ENCODE assay signal across 18 mouse cellular contexts in genomic region chr17:25716130-25716529, GRCm38 (mm10). TPM values are rescaled to one million over a fixed set of nuclear protein-coding genes. Genes with fewer than 3 reads are reported as not detected.
DNase-seq lines count a peak whose midpoint lies in the region; ATAC-seq and TF ChIP-seq lines count a peak whose summit lies in the region.
"Had no signal": no experiment of that assay in that cellular context is flagged by ENCODE, and none has a peak within 500 bp of the region (broad histone marks: within the 10 kb centered on the region; RNA-seq: fewer than 3 reads in every experiment).

No protein-coding gene starts in this region.

- no peak for DNase-seq in heart, embryonic 10.5 days (ENCODE audit: low spot score)
- no peak for DNase-seq in heart, adult 9 months (ENCODE audit: low spot score in 2 of 2)
- DNase-seq in kidney, postnatal 4 days = peak; percentile 22 to 43
- DNase-seq in kidney, adult 9 months = no peak
- peak; percentile 26 for DNase-seq in embryonic facial prominence, embryonic 11.5 days (ENCODE audit: low spot score)
- no peak for DNase-seq in adipocyte (ENCODE audit: low spot score)
- DNase-seq in cerebellum, adult 8-10 months = no peak
- DNase-seq: cerebellum, postnatal 36 days; forebrain, postnatal 0 days; gastrocnemius, adult 2 months; heart, adult 18-20 months; right cerebral cortex, postnatal 4 days; thymus, postnatal 14 days had no signal

- H3K9ac ChIP-seq in embryonic facial prominence, embryonic 11.5 days (replicated peaks; ENCODE audit: low read length) = no peak overlapping the region
- H3K9ac ChIP-seq: forebrain, postnatal 0 days; neural tube, embryonic 12.5 days had no signal

- no peak overlapping the region for H3K4me2 ChIP-seq in embryonic facial prominence, embryonic 11.5 days (ENCODE audit: low read depth, low read length)

- peaks cover 31% of the 10 kb centered on the region for H3K4me1 ChIP-seq in heart, embryonic 10.5 days
- peaks cover 61% of the 10 kb centered on the region for H3K4me1 ChIP-seq in E14TG2a.4 (replicated peaks; ENCODE audit: low read depth, low read length)
- H3K4me1 ChIP-seq in embryonic facial prominence, embryonic 11.5 days (ENCODE audit: control insufficient read depth, insufficient read depth, low read length) = peaks cover 6% of the 10 kb centered on the region; the same call in 1 of the 2 replicates

- no peak for TF ChIP-seq CTCF in E14TG2a.4 (conservative IDR thresholded peaks at IDR 0.05; ENCODE audit: low read length)

- ATAC-seq in embryonic facial prominence, embryonic 11.5 days (replicated peaks; ENCODE audit: insufficient number of reproducible peaks, low FRiP score, low TSS enrichment, low read depth) = no peak
- ATAC-seq: forebrain, postnatal 0 days had no signal

- no peaks in the 10 kb centered on the region for H3K9me3 ChIP-seq in heart, embryonic 10.5 days
- 0 out of 2 replicates have a peak, but pooled peaks cover 3% of the 10 kb centered on the region for H3K9me3 ChIP-seq in E14TG2a.4 (ENCODE audit: low read length)
- H3K9me3 ChIP-seq in embryonic facial prominence, embryonic 11.5 days (replicated peaks; ENCODE audit: control insufficient read depth, low read length) = no peaks in the 10 kb centered on the region
- H3K9me3 ChIP-seq: hindbrain, embryonic 13.5 days; neural tube, embryonic 12.5 days had no signal

- WGBS in heart, embryonic 10.5 days = 8% methylated on average over 6 of the region's 6 CpGs
- 5% methylated on average over 6 of the region's 6 CpGs for WGBS in embryonic facial prominence, embryonic 11.5 days

- 0 out of 2 replicates have a peak overlapping the region, but pooled peaks have one; percentile 23 for H3K27ac ChIP-seq in heart, embryonic 10.5 days
- no peak overlapping the region for H3K27ac ChIP-seq in embryonic facial prominence, embryonic 11.5 days (replicated peaks; ENCODE audit: low read depth, low read length)
- H3K27ac ChIP-seq: gastrocnemius, adult 2 months; hindbrain, embryonic 13.5 days; neural tube, embryonic 12.5 days had no signal

- peaks cover 27% of the 10 kb centered on the region for H3K36me3 ChIP-seq in heart, embryonic 10.5 days
- peaks cover 35% of the 10 kb centered on the region for H3K36me3 ChIP-seq in E14TG2a.4 (ENCODE audit: insufficient read depth, low read length)
- no peaks in the 10 kb centered on the region; the same call in 1 of the 2 replicates for H3K36me3 ChIP-seq in embryonic facial prominence, embryonic 11.5 days (replicated peaks; ENCODE audit: control insufficient read depth, insufficient read depth, low read depth, low read length)

- no peak overlapping the region for H3K4me3 ChIP-seq in heart, embryonic 10.5 days
- H3K4me3 ChIP-seq in E14TG2a.4 (replicated peaks; ENCODE audit: low read length) = peak overlapping the region; percentile 72; the same call in 1 of the 2 replicates
- H3K4me3 ChIP-seq in embryonic facial prominence, embryonic 11.5 days (ENCODE audit: low read depth, low read length) = no peak overlapping the region
- H3K4me3 ChIP-seq: neural tube, embryonic 12.5 days had no signal

- peaks cover 48% of the 10 kb centered on the region for H3K27me3 ChIP-seq in heart, embryonic 10.5 days (ENCODE audit: insufficient read depth, poor library complexity, severe bottlenecking)
- peaks cover 15% of the 10 kb centered on the region for H3K27me3 ChIP-seq in E14TG2a.4 (ENCODE audit: insufficient read depth, low read length)
- peaks cover 4% of the 10 kb centered on the region; the same call in 1 of the 2 replicates for H3K27me3 ChIP-seq in embryonic facial prominence, embryonic 11.5 days (ENCODE audit: control insufficient read depth, insufficient read depth, low read length)

RNA-seq across cellular contexts. Expression of gene Gng13, which starts 0.8 kb away (rescaled TPM):
- polyA plus RNA-seq in heart, embryonic 10.5 days (2016; fragmentation: Nextera tagmentation; extraction: Ambion mirVana) = 2.2 and 4.6 TPM in 2 replicates
- polyA plus RNA-seq in embryonic facial prominence, embryonic 11.5 days (2014; fragmentation: Nextera tagmentation; extraction: Ambion mirVana) = 1.7 and 2.4 TPM in 2 replicates

RNA-seq across cellular contexts. Expression of gene Chtf18, which starts 11.1 kb away (rescaled TPM):
- polyA plus RNA-seq in heart, embryonic 10.5 days (2016; fragmentation: Nextera tagmentation; extraction: Ambion mirVana) = 34.5 and 46.4 TPM in 2 replicates
- 17.7 and 21.2 TPM in 2 replicates for polyA plus RNA-seq in embryonic facial prominence, embryonic 11.5 days (2014; fragmentation: Nextera tagmentation; extraction: Ambion mirVana)

RNA-seq across cellular contexts. Expression of gene Rpusd1, which starts 11.3 kb away (rescaled TPM):
- polyA plus RNA-seq in heart, embryonic 10.5 days (2016; fragmentation: Nextera tagmentation; extraction: Ambion mirVana) = 18.1 and 19.8 TPM in 2 replicates
- 18.7 and 19.4 TPM in 2 replicates for polyA plus RNA-seq in embryonic facial prominence, embryonic 11.5 days (2014; fragmentation: Nextera tagmentation; extraction: Ambion mirVana)

RNA-seq across cellular contexts. Expression of gene Mslnl, which starts 19.7 kb away (rescaled TPM):
- not detected in 2 replicates for polyA plus RNA-seq in heart, embryonic 10.5 days (2016; fragmentation: Nextera tagmentation; extraction: Ambion mirVana)
- 0.10 TPM in 1 of 2 replicates, not detected in the other for polyA plus RNA-seq in embryonic facial prominence, embryonic 11.5 days (2014; fragmentation: Nextera tagmentation; extraction: Ambion mirVana)
- polyA plus RNA-seq: forebrain, postnatal 0 days; hindbrain, embryonic 13.5 days; kidney, embryonic 14.5 days; midbrain, postnatal 0 days; neural tube, embryonic 12.5 days had no signal

RNA-seq across cellular contexts. Expression of gene Msln, which starts 38.0 kb away (rescaled TPM):
- 0.98 and 2.8 TPM in 2 replicates for polyA plus RNA-seq in heart, embryonic 10.5 days (2016; fragmentation: Nextera tagmentation; extraction: Ambion mirVana)
- 0.63 TPM in 1 of 2 replicates, not detected in the other for polyA plus RNA-seq in embryonic facial prominence, embryonic 11.5 days (2014; fragmentation: Nextera tagmentation; extraction: Ambion mirVana)

Comparison
In these comparisons a context has a peak if more than half of its experiments do, and no peak if none do; other contexts are left out.
1. DNase-seq: peak in kidney, postnatal 4 days (2 of 2) and embryonic facial prominence, embryonic 11.5 days (single experiment); none in heart, embryonic 10.5 days (single experiment), heart, adult 9 months (0 of 2), kidney, adult 9 months (single experiment), adipocyte (single experiment) and cerebellum, adult 8-10 months (single experiment).